In the genomic region with DNA sequence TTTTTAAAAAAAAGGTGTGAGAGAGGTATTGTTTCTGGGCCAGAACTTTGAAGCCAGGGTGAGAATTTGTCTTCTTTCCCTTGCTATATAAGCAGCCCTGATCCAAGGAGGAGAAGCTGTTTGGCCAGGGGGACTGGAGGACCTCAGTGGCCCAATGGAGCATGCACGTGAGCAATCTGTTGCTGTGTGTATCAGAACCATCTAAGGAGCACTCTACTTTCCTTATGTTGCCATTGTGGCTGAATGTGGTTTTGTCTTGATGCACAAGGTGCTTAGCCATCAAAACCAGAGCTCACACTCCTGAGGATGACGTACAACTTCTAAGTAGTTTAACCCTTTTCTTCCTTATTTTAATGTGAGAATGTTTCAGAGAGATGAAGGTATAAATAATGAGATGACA, we compare ENCODE assay signal across 19 mouse cellular contexts. TPM values are rescaled to one million over a fixed set of nuclear protein-coding genes. Genes with fewer than 3 reads are reported as not detected.
A peak's percentile ranks its signal among the peaks of the same experiment; 100 is the strongest.
DNase-seq lines count a peak whose midpoint lies in the region; ATAC-seq and TF ChIP-seq lines count a peak whose summit lies in the region.
"Had no signal": no experiment of that assay in that cellular context is flagged by ENCODE, and none has a peak within 500 bp of the region (broad histone marks: within the 10 kb centered on the region; RNA-seq: fewer than 3 reads in every experiment).

No protein-coding gene starts in this region.

- no peak for DNase-seq in heart, adult 18-20 months
- no peak for DNase-seq in MEL (ENCODE audit: low read depth, low spot score)
- no peak for DNase-seq in forebrain, embryonic 14.5 days (ENCODE audit: low spot score)
- no peak for DNase-seq in forebrain, embryonic 10.5 days (ENCODE audit: extremely low spot score, low spot score)
- no peak for DNase-seq in testis, postnatal 10 days (ENCODE audit: low spot score)
- DNase-seq: adrenal gland, adult 8-10 months; cerebellum, adult 11 months; cerebellum, postnatal 10 days; gastrocnemius, postnatal 14 days; kidney, adult 18-20 months; thymus, postnatal 25 days had no signal

- no peak for TF ChIP-seq RAD21 in MEL (IDR thresholded peaks at IDR 0.05; ENCODE audit: low read depth, low read length)

- H3K9me3 ChIP-seq in heart, embryonic 13.5 days = no peaks in the 10 kb centered on the region
- no peaks in the 10 kb centered on the region for H3K9me3 ChIP-seq in MEL (replicated peaks; ENCODE audit: insufficient read depth, low read length)
- H3K9me3 ChIP-seq in erythroblast, embryonic 14.5 days (ENCODE audit: control insufficient read depth, low read length) = no peaks in the 10 kb centered on the region
- H3K9me3 ChIP-seq in liver, embryonic 16.5 days (replicated peaks; ENCODE audit: control insufficient read depth, low read length) = no peaks in the 10 kb centered on the region
- H3K9me3 ChIP-seq in forebrain, embryonic 14.5 days (replicated peaks; ENCODE audit: control insufficient read depth, low read length) = no peaks in the 10 kb centered on the region
- H3K9me3 ChIP-seq in forebrain, embryonic 10.5 days = no peaks in the 10 kb centered on the region
- H3K9me3 ChIP-seq: embryonic facial prominence, embryonic 13.5 days; limb, embryonic 13.5 days; lung, embryonic 15.5 days; midbrain, embryonic 10.5 days had no signal

- TF ChIP-seq EP300 in MEL (IDR thresholded peaks at IDR 0.05; ENCODE audit: low read depth in 1 of 2, low read length in 2 of 2) = no peak

- no peak for ATAC-seq in heart, embryonic 13.5 days (ENCODE audit: extremely low read depth, insufficient number of reproducible peaks, low FRiP score, low TSS enrichment)
- ATAC-seq in liver, embryonic 16.5 days (ENCODE audit: low read depth) = peak; percentile 47
- ATAC-seq in forebrain, embryonic 14.5 days = no peak

- H3K4me1 ChIP-seq in heart, embryonic 13.5 days = peaks cover 66% of the 10 kb centered on the region
- H3K4me1 ChIP-seq in MEL (ENCODE audit: control insufficient read depth in 1 of 2, insufficient read depth in 2 of 2, low read length in 2 of 2) = peaks cover 37 to 40% of the 10 kb centered on the region in 2 experiments
- H3K4me1 ChIP-seq in erythroblast, embryonic 14.5 days (ENCODE audit: control insufficient read depth) = peaks cover 93% of the 10 kb centered on the region
- H3K4me1 ChIP-seq in liver, embryonic 16.5 days (ENCODE audit: control insufficient read depth, low read depth, low read length) = peaks cover 58% of the 10 kb centered on the region
- no peaks in the 10 kb centered on the region for H3K4me1 ChIP-seq in forebrain, embryonic 14.5 days (ENCODE audit: control insufficient read depth, insufficient read depth, low read length)
- H3K4me1 ChIP-seq in forebrain, embryonic 10.5 days = peaks cover 51% of the 10 kb centered on the region; the same call in 1 of the 2 replicates
- H3K4me1 ChIP-seq: lung, embryonic 15.5 days had no signal

- no peak overlapping the region for H3K9ac ChIP-seq in heart, embryonic 13.5 days
- no peak overlapping the region for H3K9ac ChIP-seq in MEL (ENCODE audit: control insufficient read depth, low read depth, low read length, poor library complexity, severe bottlenecking)
- peak overlapping the region; percentile 29 for H3K9ac ChIP-seq in liver, embryonic 16.5 days (ENCODE audit: low read depth, low read length)
- no peak overlapping the region for H3K9ac ChIP-seq in forebrain, embryonic 14.5 days (ENCODE audit: low read length)
- H3K9ac ChIP-seq: embryonic facial prominence, embryonic 13.5 days; limb, embryonic 13.5 days; lung, embryonic 15.5 days had no signal

- no peak for TF ChIP-seq POLR2A in MEL (IDR thresholded peaks at IDR 0.05; ENCODE audit: control insufficient read depth in 1 of 2, insufficient read depth in 1 of 2, low read depth in 1 of 2, low read length in 2 of 2, poor library complexity in 1 of 2)

- H3K4me3 ChIP-seq in heart, embryonic 13.5 days = no peak overlapping the region
- no peak overlapping the region for H3K4me3 ChIP-seq in MEL (ENCODE audit: control insufficient read depth in 1 of 2, insufficient read depth in 1 of 2, low read depth in 2 of 2, low read length in 2 of 2)
- H3K4me3 ChIP-seq in erythroblast, embryonic 14.5 days (replicated peaks) = peak overlapping the region; percentile 33
- no peak overlapping the region for H3K4me3 ChIP-seq in liver, embryonic 16.5 days (ENCODE audit: low read depth, low read length)
- no peak overlapping the region for H3K4me3 ChIP-seq in forebrain, embryonic 14.5 days (ENCODE audit: low read depth, low read length)
- no peak overlapping the region for H3K4me3 ChIP-seq in forebrain, embryonic 10.5 days
- H3K4me3 ChIP-seq: embryonic facial prominence, embryonic 13.5 days; limb, embryonic 13.5 days; lung, embryonic 15.5 days; midbrain, embryonic 10.5 days had no signal

- TF ChIP-seq CTCF in MEL (IDR thresholded peaks at IDR 0.05 in 2 of 3, conservative IDR thresholded peaks at IDR 0.05 in 1 of 3; ENCODE audit: control insufficient read depth in 1 of 3, insufficient read depth in 1 of 3, low read depth in 2 of 3, low read length in 3 of 3, poor library complexity in 1 of 3, severe bottlenecking in 1 of 3) = no peak

- no peaks in the 10 kb centered on the region for H3K27me3 ChIP-seq in heart, embryonic 13.5 days (replicated peaks)
- H3K27me3 ChIP-seq in MEL (ENCODE audit: control insufficient read depth in 1 of 2, insufficient read depth in 2 of 2, low read length in 2 of 2) = no peaks in the 10 kb centered on the region
- H3K27me3 ChIP-seq in erythroblast, embryonic 14.5 days (ENCODE audit: control insufficient read depth) = no peaks in the 10 kb centered on the region
- no peaks in the 10 kb centered on the region for H3K27me3 ChIP-seq in liver, embryonic 16.5 days (ENCODE audit: control insufficient read depth, insufficient read depth, low read depth, low read length)
- H3K27me3 ChIP-seq in forebrain, embryonic 14.5 days (replicated peaks; ENCODE audit: control insufficient read depth, insufficient read depth, low read length) = no peaks in the 10 kb centered on the region
- H3K27me3 ChIP-seq in forebrain, embryonic 10.5 days (ENCODE audit: poor library complexity, severe bottlenecking) = no peaks in the 10 kb centered on the region
- H3K27me3 ChIP-seq: embryonic facial prominence, embryonic 13.5 days; limb, embryonic 13.5 days; lung, embryonic 15.5 days had no signal

- H3K36me3 ChIP-seq in heart, embryonic 13.5 days = peaks cover 5% of the 10 kb centered on the region
- H3K36me3 ChIP-seq in MEL (ENCODE audit: control insufficient read depth in 1 of 2, insufficient read depth in 2 of 2, low read length in 2 of 2) = peaks cover 0 to 55% of the 10 kb centered on the region in 2 experiments; a peak in 2 of 4 replicates
- peaks cover 91% of the 10 kb centered on the region for H3K36me3 ChIP-seq in erythroblast, embryonic 14.5 days (ENCODE audit: control insufficient read depth)
- H3K36me3 ChIP-seq in liver, embryonic 16.5 days (ENCODE audit: control insufficient read depth, insufficient read depth) = peaks cover 7% of the 10 kb centered on the region
- H3K36me3 ChIP-seq in forebrain, embryonic 14.5 days (ENCODE audit: control insufficient read depth, insufficient read depth, low read length) = no peaks in the 10 kb centered on the region
- H3K36me3 ChIP-seq in forebrain, embryonic 10.5 days (replicated peaks) = peaks cover 15% of the 10 kb centered on the region
- H3K36me3 ChIP-seq: lung, embryonic 15.5 days had no signal

- H3K4me2 ChIP-seq in heart, embryonic 13.5 days = peak overlapping the region; percentile 20; the same call in 1 of the 2 replicates
- peak overlapping the region; percentile 44; the same call in 1 of the 2 replicates for H3K4me2 ChIP-seq in liver, embryonic 16.5 days (ENCODE audit: low read depth, low read length)
- no peak overlapping the region for H3K4me2 ChIP-seq in forebrain, embryonic 14.5 days (ENCODE audit: low read length)
- H3K4me2 ChIP-seq: embryonic facial prominence, embryonic 13.5 days; limb, embryonic 13.5 days; lung, embryonic 15.5 days had no signal

- H3K27ac ChIP-seq in heart, embryonic 13.5 days (replicated peaks) = peak overlapping the region; percentile 13; the same call in 1 of the 2 replicates
- peak overlapping the region; percentile 31 for H3K27ac ChIP-seq in MEL (ENCODE audit: control insufficient read depth, low read depth, low read length)
- peak overlapping the region; percentile 76 for H3K27ac ChIP-seq in liver, embryonic 16.5 days (ENCODE audit: low read length)
- H3K27ac ChIP-seq in forebrain, embryonic 14.5 days (ENCODE audit: low read depth, low read length) = no peak overlapping the region
- H3K27ac ChIP-seq in forebrain, embryonic 10.5 days = no peak overlapping the region
- H3K27ac ChIP-seq: embryonic facial prominence, embryonic 13.5 days; kidney, postnatal 0 days; limb, embryonic 13.5 days; lung, embryonic 15.5 days; midbrain, embryonic 10.5 days had no signal

- no peaks in the 10 kb centered on the region for H3K79me2 ChIP-seq in MEL (ENCODE audit: control insufficient read depth, insufficient read depth, low read length, poor library complexity)

- 56% methylated on average over 2 of the region's 2 CpGs for WGBS in heart, embryonic 13.5 days
- 21% methylated on average over 2 of the region's 2 CpGs for WGBS in liver, embryonic 16.5 days (ENCODE audit: insufficient replicate concordance)
- 79% methylated on average over 2 of the region's 2 CpGs for WGBS in forebrain, embryonic 14.5 days
- 90% methylated on average over 2 of the region's 2 CpGs for WGBS in forebrain, embryonic 10.5 days

RNA-seq across cellular contexts. Expression of a gene that starts 40.5 kb away (rescaled TPM):
- 2.4 TPM in 2 replicates for polyA plus RNA-seq in heart, embryonic 13.5 days (2015; fragmentation: Nextera tagmentation; extraction: Ambion mirVana)
- 1 to 10 TPM; 1.7 TPM for total RNA-seq in heart, adult 18-20 months (2021)
- total RNA-seq in MEL (2012; rRNA removed) = 0.54 and 0.65 TPM in 2 replicates
- polyA plus RNA-seq in MEL (2012; ENCODE audit: insufficient read depth in 1 of 2, insufficient read length in 2 of 2, low read depth in 1 of 2, low replicate concordance in 2 of 2, missing spikeins in 1 of 2) = 1 to 10 TPM in 1 of 2 experiments, not detected in 1; 2.7 TPM
- polyA plus RNA-seq in erythroblast, embryonic 14.5 days (2012) = 0.18 and 0.19 TPM in 2 replicates
- 10.8 and 12.8 TPM in 2 replicates for polyA plus RNA-seq in liver, embryonic 16.5 days (2015; fragmentation: Nextera tagmentation; extraction: Ambion mirVana)
- 1.2 and 1.6 TPM in 2 replicates for polyA plus RNA-seq in forebrain, embryonic 14.5 days (2014; fragmentation: Nextera tagmentation; extraction: Ambion mirVana)
- 0.98 and 1.4 TPM in 2 replicates for polyA plus RNA-seq in forebrain, embryonic 10.5 days (2016; fragmentation: Nextera tagmentation; extraction: Ambion mirVana)

RNA-seq across cellular contexts. Expression of a gene that starts 41.2 kb away (rescaled TPM):
- 9.5 and 10.4 TPM in 2 replicates for polyA plus RNA-seq in heart, embryonic 13.5 days (2015; fragmentation: Nextera tagmentation; extraction: Ambion mirVana)
- 10 to 100 TPM; 83.6 to 98.5 TPM for total RNA-seq in heart, adult 18-20 months (2021)
- 3.9 and 4.3 TPM in 2 replicates for total RNA-seq in MEL (2012; rRNA removed)
- polyA plus RNA-seq in MEL (2012; ENCODE audit: insufficient read depth in 1 of 2, insufficient read length in 2 of 2, low read depth in 1 of 2, low replicate concordance in 2 of 2, missing spikeins in 1 of 2) = 10 to 100 TPM; 14.1 to 85.1 TPM
- 16.6 and 18.6 TPM in 2 replicates for polyA plus RNA-seq in erythroblast, embryonic 14.5 days (2012)
- 17.5 and 19.8 TPM in 2 replicates for polyA plus RNA-seq in liver, embryonic 16.5 days (2015; fragmentation: Nextera tagmentation; extraction: Ambion mirVana)
- 16.0 and 19.1 TPM in 2 replicates for polyA plus RNA-seq in forebrain, embryonic 14.5 days (2014; fragmentation: Nextera tagmentation; extraction: Ambion mirVana)
- polyA plus RNA-seq in forebrain, embryonic 10.5 days (2016; fragmentation: Nextera tagmentation; extraction: Ambion mirVana) = 26.4 and 29.0 TPM in 2 replicates

Comparison
In these comparisons a context has a peak if more than half of its experiments do, and no peak if none do; other contexts are left out.
1. H3K27ac ChIP-seq: peak in heart, embryonic 13.5 days (single experiment), MEL (single experiment) and liver, embryonic 16.5 days (single experiment); none in forebrain, embryonic 14.5 days (single experiment) and forebrain, embryonic 10.5 days (single experiment).